Mouse (Mus musculus) stomach, embryonic 16.5 days (tissue): ENCODE measurements around the gene Smap2. TPM values are rescaled to one million over a fixed set of nuclear protein-coding genes. Genes with fewer than 3 reads are reported as not detected.
A peak's percentile ranks its signal among the peaks of the same experiment; 100 is the strongest.

Experiments used
- ATAC-seq: fragments of 200-750 bp; cut with Nextera tagmentation; 2 replicates; pipeline ENCODE4 v1.8.0; 2017; ENCODE audit warnings: moderate number of reproducible peaks, moderate TSS enrichment; ENCODE audit not compliant: insufficient read depth, low FRiP score
- H3K27ac ChIP-seq: fragments of 300-500 bp; sonication (generic); 2 replicates; pipeline ENCODE4 v1.5.1; 2014; ENCODE audit warnings: low read length
- H3K27me3 ChIP-seq: fragments of 300-500 bp; sonication (generic); 2 replicates; pipeline ENCODE4 v1.6.1; 2014; ENCODE audit warnings: low read length, control low read depth, mixed read lengths; ENCODE audit not compliant: control insufficient read depth, insufficient read depth
- H3K36me3 ChIP-seq: fragments of 300-500 bp; sonication (generic); 2 replicates; pipeline ENCODE4 v1.6.1; 2014; ENCODE audit warnings: low read length; ENCODE audit not compliant: control insufficient read depth, insufficient read depth
- H3K4me1 ChIP-seq: fragments of 300-500 bp; sonication (generic); 2 replicates; pipeline ENCODE4 v1.6.1; 2014; ENCODE audit warnings: low read length, control low read depth, mixed read lengths; ENCODE audit not compliant: control insufficient read depth, insufficient read depth
- H3K4me2 ChIP-seq: fragments of 300-500 bp; sonication (generic); 2 replicates; pipeline ENCODE4 v1.6.1; 2014; ENCODE audit warnings: low read depth, low read length, mixed read lengths
- H3K4me3 ChIP-seq: fragments of 300-500 bp; sonication (generic); replicated peaks from 2 replicates; pipeline ENCODE4 v1.5.1; 2014; ENCODE audit warnings: mild to moderate bottlenecking, low read length
- H3K9ac ChIP-seq: fragments of 300-500 bp; sonication (generic); 2 replicates; pipeline ENCODE4 v1.6.1; 2014; ENCODE audit warnings: low read length
- H3K9me3 ChIP-seq: fragments of 300-500 bp; sonication (generic); replicated peaks from 2 replicates; pipeline ENCODE4 v1.6.1; 2016; ENCODE audit warnings: low read length, control low read depth; ENCODE audit not compliant: control insufficient read depth
- WGBS: fragments of 180-500 bp; shearing (Covaris S2); extraction: QIAGEN DNeasy Blood & Tissue Kit; methylation state at CpG from one replicate; pipeline ENCODE4 v1.1.7; 2014; 5-methylcytosine and 5-hydroxymethylcytosine counted together
- microRNA-seq: library from miRNA; unstranded; fragments of <30 nt; microRNA quantifications from one replicate; pipeline ENCODE4, GENCODE M21; 2016
- polyA plus RNA-seq: library from polyadenylated mRNA; unstranded; fragments of >200 nt; fragmentation: Nextera tagmentation; extraction: Ambion mirVana; gene quantifications from 2 replicates; pipeline ENCODE4 v1.2.1, GENCODE M21; 2015

The Smap2 gene
- polyA plus RNA-seq, 1 experiment from 2014 or later, result 10.0 TPM

DNA sequence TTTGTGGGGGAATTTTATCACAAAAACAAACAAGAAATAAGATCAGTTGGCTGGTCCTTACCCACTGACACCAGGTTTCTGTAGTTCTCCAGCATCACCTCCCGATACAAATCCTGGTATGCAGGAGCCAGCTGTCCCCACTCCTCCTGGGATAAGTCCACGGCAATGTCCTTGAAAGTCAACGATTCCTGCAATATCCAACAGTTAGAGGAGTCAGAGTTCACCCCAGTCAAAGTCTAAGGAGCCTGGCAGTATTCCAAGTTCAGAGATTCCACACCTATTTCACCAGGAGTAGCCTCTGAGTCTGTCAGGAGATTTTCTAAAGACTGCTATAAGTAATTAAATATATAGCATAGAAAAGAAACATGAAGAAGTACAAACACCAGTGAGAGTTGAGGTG, 82.0 kb downstream of the Smap2 start:
- no peak overlapping the region for H3K4me3 ChIP-seq
- 62% methylated on average over 3 of the region's 3 CpGs for WGBS
- H3K9me3 ChIP-seq, result 0 out of 2 replicates have a peak, but pooled peaks cover 4% of the 10 kb centered on the region
- no peak overlapping the region for H3K27ac ChIP-seq
- H3K4me1 ChIP-seq, result no peaks in the 10 kb centered on the region
- no peak for ATAC-seq
- H3K9ac ChIP-seq, result no peak overlapping the region
- no peaks in the 10 kb centered on the region for H3K27me3 ChIP-seq
- H3K4me2 ChIP-seq, result no peak overlapping the region
- no peaks in the 10 kb centered on the region for H3K36me3 ChIP-seq

DNA sequence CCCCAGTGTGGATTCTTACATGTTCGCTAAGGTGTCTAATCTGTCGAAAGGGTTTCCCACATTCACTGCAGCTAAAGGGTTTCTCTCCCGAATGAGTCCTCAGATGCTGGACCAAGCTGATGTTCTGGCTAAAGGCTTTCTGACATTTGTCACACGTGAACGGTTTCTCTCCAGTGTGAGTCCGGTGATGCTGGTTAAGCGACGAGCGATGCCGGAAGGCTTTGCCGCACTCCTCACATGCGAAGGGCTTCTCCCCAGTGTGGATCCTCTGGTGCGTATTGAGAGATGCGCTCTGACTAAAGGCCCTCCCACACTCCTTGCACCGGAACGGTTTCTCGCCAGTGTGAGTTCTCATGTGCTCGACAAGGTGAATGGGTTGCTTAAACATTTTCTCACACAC, 86.3 kb downstream of the Smap2 start:
- H3K36me3 ChIP-seq, result no peaks in the 10 kb centered on the region
- no peaks in the 10 kb centered on the region for H3K27me3 ChIP-seq
- H3K9ac ChIP-seq, result no peak overlapping the region
- H3K4me1 ChIP-seq, result no peaks in the 10 kb centered on the region
- H3K4me2 ChIP-seq, result no peak overlapping the region
- H3K27ac ChIP-seq, result no peak overlapping the region
- no peak overlapping the region for H3K4me3 ChIP-seq
- no peak for ATAC-seq
- 0 out of 2 replicates have a peak, but pooled peaks cover 4% of the 10 kb centered on the region for H3K9me3 ChIP-seq
- 95% methylated on average over 18 of the region's 18 CpGs for WGBS

DNA sequence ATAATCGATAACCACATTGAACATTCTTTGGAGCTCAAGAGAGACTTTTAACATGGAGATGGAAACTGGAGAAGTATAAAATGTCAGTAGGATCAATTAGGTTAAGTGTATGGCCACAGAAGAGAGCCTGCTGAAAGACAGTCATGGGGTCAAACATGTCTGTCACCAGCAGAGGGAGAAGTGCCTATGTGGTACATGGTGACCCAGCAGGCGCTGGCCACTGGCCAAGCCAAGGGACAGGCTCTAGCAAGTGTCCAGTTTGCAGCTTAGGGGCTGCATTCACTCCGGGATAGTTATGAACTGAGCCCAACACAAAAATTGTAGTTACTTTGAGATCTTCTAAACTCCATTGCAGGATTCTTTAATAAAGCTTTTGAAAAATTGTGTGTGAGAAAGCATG, 88.4 kb downstream of the Smap2 start:
- Histone ChIP-seq H3K9ac (no peak overlapping the region), H3K36me3 (no peaks in the 10 kb centered on the region), H3K27me3 (no peaks in the 10 kb centered on the region), H3K27ac (no peak overlapping the region), H3K4me3 (no peak overlapping the region), H3K4me1 (no peaks in the 10 kb centered on the region), H3K9me3 (0 out of 2 replicates have a peak, but pooled peaks cover 4% of the 10 kb centered on the region), H3K4me2 (no peak overlapping the region)
- WGBS, result 81% methylated on average over 3 of the region's 3 CpGs
- ATAC-seq, result no peak

DNA sequence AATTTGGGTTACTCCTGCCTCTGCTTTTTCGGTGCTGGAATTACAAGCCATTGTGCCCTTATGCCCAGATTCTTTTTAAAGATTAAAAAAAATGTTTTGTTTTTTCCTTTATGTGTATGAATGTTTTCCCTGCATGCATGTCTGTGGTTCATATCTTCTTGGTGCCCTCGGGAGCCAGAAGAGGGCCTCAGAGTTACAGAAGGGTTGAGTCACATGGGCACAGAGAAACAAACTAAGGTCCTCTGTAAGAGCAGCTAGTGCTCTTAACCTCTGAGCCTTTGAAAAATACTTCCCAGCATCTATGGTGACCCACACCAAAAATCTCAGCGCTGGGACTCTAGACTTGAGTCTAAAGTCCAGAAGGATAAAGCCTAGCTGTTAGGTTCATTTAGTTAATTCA, 91.7 kb downstream of the Smap2 start:
- H3K4me2 ChIP-seq, result peak overlapping the region; percentile 55

DNA sequence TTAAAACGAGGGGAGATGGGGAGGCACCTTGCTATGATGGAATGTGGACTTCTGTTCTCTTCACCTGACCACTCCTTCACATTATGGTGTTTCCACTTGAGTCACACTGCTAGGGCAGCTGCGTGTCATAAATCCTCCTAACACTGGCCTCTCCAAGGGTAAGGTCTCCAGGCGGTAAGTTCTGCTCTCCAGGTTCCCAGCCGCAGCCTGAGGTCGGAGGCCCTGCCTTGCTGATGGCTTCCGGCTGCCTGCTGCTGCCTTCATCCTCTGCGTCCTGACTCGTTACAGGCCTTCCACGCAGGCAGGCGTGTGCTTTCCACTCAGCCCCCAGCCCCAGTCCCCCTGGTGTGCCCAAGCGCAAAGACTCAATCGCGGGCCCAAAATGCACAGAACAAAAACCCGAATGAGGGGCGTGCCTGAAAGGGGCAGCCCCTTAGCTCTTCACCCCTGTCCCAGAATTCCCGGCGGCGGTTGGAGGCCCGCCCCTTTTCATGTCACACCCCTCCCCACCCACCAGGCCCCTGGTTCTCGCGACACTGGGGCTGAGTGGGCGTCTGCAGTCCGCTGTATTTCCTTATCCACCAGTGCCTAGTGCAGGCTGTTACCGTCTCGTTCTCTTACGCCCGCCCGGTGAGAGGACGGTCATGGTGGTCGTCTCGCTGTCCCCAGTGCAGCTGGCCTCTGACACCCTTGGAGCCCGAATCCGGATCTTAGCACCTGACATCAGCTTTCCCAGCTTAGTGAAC, 92.3 kb downstream of the Smap2 start, which contains the start of gene Exo5:
TSS of gene Exo5 (minus strand) at position 464 of the 746 bp plus-strand sequence.
- H3K36me3 ChIP-seq, result peaks cover 20% of the 10 kb centered on the region
- H3K9me3 ChIP-seq, result peaks cover 9% of the 10 kb centered on the region; the same call in 1 of the 2 replicates
- under 1% methylated on average over 33 of the region's 33 CpGs for WGBS
- no peaks in the 10 kb centered on the region for H3K4me1 ChIP-seq
- H3K27ac ChIP-seq, result peak within 1 kb of the TSS; percentile 86
- peak; percentile 98 for ATAC-seq
- peak within 1 kb of the TSS; percentile 85 for H3K4me3 ChIP-seq
- H3K4me2 ChIP-seq, result peak within 1 kb of the TSS; percentile 55
- no peaks in the 10 kb centered on the region for H3K27me3 ChIP-seq
- peak within 1 kb of the TSS; percentile 90 for H3K9ac ChIP-seq

More for the DNA sequence above, 91.7 kb downstream of the Smap2 start:
- Histone ChIP-seq H3K9me3 (peaks cover 9% of the 10 kb centered on the region; the same call in 1 of the 2 replicates), H3K27ac (peak overlapping the region; percentile 86), H3K9ac (peak overlapping the region; percentile 90), H3K4me3 (peak overlapping the region; percentile 85), H3K4me1 (no peaks in the 10 kb centered on the region), H3K27me3 (no peaks in the 10 kb centered on the region), H3K36me3 (peaks cover 20% of the 10 kb centered on the region)
- WGBS, result 15% methylated on average over 3 of the region's 3 CpGs
- ATAC-seq, result peak; percentile 59; the same call in 1 of the 2 replicates

DNA sequence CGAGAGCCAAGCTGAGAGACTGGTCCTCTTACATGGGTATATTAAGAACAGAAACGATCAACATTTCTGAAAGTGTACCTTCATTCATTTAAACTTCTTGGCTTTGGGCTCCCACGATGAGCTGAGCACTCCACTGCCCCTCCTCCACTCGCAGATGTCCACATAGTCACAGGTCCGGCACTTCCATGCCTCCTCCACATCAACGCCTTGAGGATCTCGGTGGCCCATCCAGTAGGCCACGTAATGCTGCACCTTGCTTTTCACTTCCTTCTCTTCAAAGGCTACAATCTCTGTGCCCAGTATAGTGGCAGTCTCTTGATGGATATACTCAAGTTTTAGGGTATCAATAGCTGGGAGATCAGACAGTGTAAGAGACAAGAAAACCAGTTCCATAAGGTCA, 95.6 kb downstream of the Smap2 start:
- no peak overlapping the region for H3K27ac ChIP-seq

More for the DNA sequence above, 95.6 kb downstream of the Smap2 start:
- Histone ChIP-seq H3K4me1 (no peaks in the 10 kb centered on the region), H3K4me2 (no peak overlapping the region), H3K9me3 (peaks cover 9% of the 10 kb centered on the region; the same call in 1 of the 2 replicates), H3K9ac (no peak overlapping the region), H3K27me3 (no peaks in the 10 kb centered on the region), H3K36me3 (peaks cover 20% of the 10 kb centered on the region), H3K4me3 (no peak overlapping the region)
- ATAC-seq, result no peak
- 92% methylated on average over 8 of the region's 8 CpGs for WGBS

Small RNA genes within 50 kb of the gene (microRNA-seq; reads per million reads assigned to microRNA genes)
- gene Mir7015, result not detected

Other genes starting within 250 kb of the Smap2 start
- gene Nfyc, start 185.7 kb downstream of the Smap2 start, polyA plus RNA-seq, result 79.8 and 81.7 TPM in 2 replicates
- 1.2 and 1.3 TPM in 2 replicates for gene Rims3, start 162.4 kb downstream of the Smap2 start, polyA plus RNA-seq
- gene Exo5, start 92.2 kb downstream of the Smap2 start, polyA plus RNA-seq, result 23.9 and 25.3 TPM in 2 replicates
- 3.3 and 4.6 TPM in 2 replicates for gene Zfp69, start 65.5 kb downstream of the Smap2 start, polyA plus RNA-seq
- gene Col9a2, start 22.1 kb upstream of the Smap2 start, polyA plus RNA-seq, result 3.5 and 6.2 TPM in 2 replicates
- 38.1 and 41.9 TPM in 2 replicates for gene Zmpste24, start 81.0 kb upstream of the Smap2 start, polyA plus RNA-seq
- not detected in 2 replicates for gene Tmco2, start 92.0 kb upstream of the Smap2 start, polyA plus RNA-seq
- gene Rlf, start 197.8 kb upstream of the Smap2 start, polyA plus RNA-seq, result 19.7 and 21.7 TPM in 2 replicates